Mouse (Mus musculus): ENCODE measurements around the gene Pltp. TPM values are rescaled to one million over a fixed set of nuclear protein-coding genes. Genes with fewer than 3 reads are reported as not detected.
A peak's percentile ranks its signal among the peaks of the same experiment; 100 is the strongest.
"Not testable (repeated sequence)": the region's sequence is repeated elsewhere in the genome, so short reads cannot be mapped to it uniquely, and the experiment has no call there.

Pltp gene
- polyA plus RNA-seq, 1 experiment from 2014 or later: 167 TPM

- 0 out of 2 replicates have a peak, but pooled peaks cover 3% of the 10 kb centered on the region for H3K9me3 ChIP-seq (ENCODE audit: control insufficient read depth, low read length)
- no peak for ATAC-seq (ENCODE audit: low FRiP score)
- WGBS: 58% methylated on average over 6 of the region's 6 CpGs
Measured at GRCm38 (mm10) chr2:164871602-164872303, 14.2 kb upstream of the Pltp start.

DNA sequence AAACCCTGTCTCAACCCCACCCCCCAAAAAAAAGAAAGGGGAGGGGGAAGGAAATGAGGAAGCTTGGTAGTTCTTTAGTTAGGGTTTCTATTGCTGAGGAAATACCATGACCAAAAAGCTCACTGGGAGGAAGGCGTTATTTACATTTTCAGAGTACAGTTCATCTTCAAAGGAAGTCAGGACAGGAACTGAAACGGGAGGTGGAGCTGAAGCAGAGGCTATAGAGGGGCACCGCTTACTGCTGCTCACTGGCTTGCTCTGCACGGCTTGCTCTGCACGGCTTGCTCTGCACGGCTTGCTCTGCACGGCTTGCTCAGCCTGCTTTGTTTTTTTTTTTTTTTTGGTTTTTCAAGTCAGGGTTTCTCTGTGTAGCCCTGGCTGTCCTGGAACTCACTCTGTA lies 11.0 kb upstream of the Pltp start:
- ATAC-seq (ENCODE audit: low FRiP score): no peak
- 83% methylated on average over 7 of the region's 7 CpGs for WGBS
- Histone ChIP-seq H3K4me3 (replicated peaks; ENCODE audit: low read length) (no peak overlapping the region), H3K4me1 (replicated peaks; ENCODE audit: control insufficient read depth, insufficient read depth, low read length) (no peaks in the 10 kb centered on the region), H3K9me3 (ENCODE audit: control insufficient read depth, low read length) (0 out of 2 replicates have a peak, but pooled peaks cover 3% of the 10 kb centered on the region), H3K27me3 (ENCODE audit: control insufficient read depth, insufficient read depth, low read length) (no peaks in the 10 kb centered on the region), H3K27ac (no peak overlapping the region), H3K9ac (no peak overlapping the region), H3K36me3 (replicated peaks; ENCODE audit: control insufficient read depth, insufficient read depth) (no peaks in the 10 kb centered on the region), H3K4me2 (replicated peaks) (no peak overlapping the region)
- no peak for DNase-seq (ENCODE audit: low spot score)

More at GRCm38 (mm10) chr2:164871602-164872303, 14.2 kb upstream of the Pltp start:
- Histone ChIP-seq H3K4me2 (replicated peaks) (no peak overlapping the region), H3K27me3 (ENCODE audit: control insufficient read depth, insufficient read depth, low read length) (no peaks in the 10 kb centered on the region), H3K4me3 (replicated peaks; ENCODE audit: low read length) (no peak overlapping the region), H3K4me1 (replicated peaks; ENCODE audit: control insufficient read depth, insufficient read depth, low read length) (no peaks in the 10 kb centered on the region), H3K36me3 (replicated peaks; ENCODE audit: control insufficient read depth, insufficient read depth) (no peaks in the 10 kb centered on the region), H3K27ac (no peak overlapping the region), H3K9ac (no peak overlapping the region)
- no peak for DNase-seq (ENCODE audit: low spot score)

- Histone ChIP-seq H3K9ac (no peak overlapping the region), H3K9me3 (ENCODE audit: control insufficient read depth, low read length) (0 out of 2 replicates have a peak, but pooled peaks cover 3% of the 10 kb centered on the region), H3K27ac (no peak overlapping the region), H3K27me3 (ENCODE audit: control insufficient read depth, insufficient read depth, low read length) (no peaks in the 10 kb centered on the region), H3K4me1 (replicated peaks; ENCODE audit: control insufficient read depth, insufficient read depth, low read length) (no peaks in the 10 kb centered on the region), H3K4me3 (replicated peaks; ENCODE audit: low read length) (no peak overlapping the region), H3K36me3 (replicated peaks; ENCODE audit: control insufficient read depth, insufficient read depth) (no peaks in the 10 kb centered on the region), H3K4me2 (replicated peaks) (no peak overlapping the region)
- no peak for DNase-seq (ENCODE audit: low spot score)
- no peak for ATAC-seq (ENCODE audit: low FRiP score)
- WGBS: 92% methylated on average over 7 of the region's 7 CpGs
Measured at GRCm38 (mm10) chr2:164867566-164867965, 10.1 kb upstream of the Pltp start.

DNA sequence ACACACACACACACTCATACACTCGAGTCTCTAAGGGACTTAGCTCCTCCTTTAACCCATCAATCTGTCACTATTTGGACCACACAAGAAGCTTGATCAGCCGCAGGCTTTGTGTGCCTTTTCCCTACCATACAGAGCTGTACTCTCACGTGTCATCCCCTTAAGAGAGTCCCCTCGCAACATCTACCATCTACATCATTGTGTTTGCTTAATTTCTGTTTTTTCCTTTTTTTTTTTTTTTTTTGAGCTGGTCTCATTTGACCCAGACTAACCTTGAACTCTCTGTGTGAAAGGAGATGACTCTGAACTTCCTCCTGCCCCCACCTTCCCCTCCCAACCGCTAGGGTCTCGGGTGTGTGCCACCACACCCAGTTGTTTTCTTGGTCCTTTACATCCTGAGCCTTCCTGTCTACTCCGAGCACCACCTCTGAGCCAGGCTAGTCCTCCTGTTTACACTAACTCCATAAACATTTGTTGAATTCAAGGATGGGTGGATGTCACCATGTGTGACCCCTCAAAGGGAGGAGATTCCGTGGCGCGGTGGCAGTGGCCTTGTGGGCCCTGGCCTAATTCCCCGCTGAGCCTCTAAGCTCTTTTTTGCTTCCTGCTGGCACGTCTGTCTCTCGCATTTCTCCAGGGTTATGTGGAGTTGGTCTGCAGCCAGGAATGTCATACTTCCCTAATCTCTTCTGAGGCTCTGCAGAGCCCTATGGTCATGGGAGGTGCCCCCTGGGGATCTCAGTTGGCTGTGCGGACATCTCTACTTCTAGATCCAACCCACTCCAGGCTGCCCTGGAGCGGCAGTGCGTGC lies 9.4 kb upstream of the Pltp start:
- Histone ChIP-seq H3K36me3 (replicated peaks; ENCODE audit: control insufficient read depth, insufficient read depth) (no peaks in the 10 kb centered on the region), H3K4me3 (replicated peaks; ENCODE audit: low read length) (no peak overlapping the region), H3K4me1 (replicated peaks; ENCODE audit: control insufficient read depth, insufficient read depth, low read length) (no peaks in the 10 kb centered on the region), H3K9ac (no peak overlapping the region), H3K9me3 (ENCODE audit: control insufficient read depth, low read length) (0 out of 2 replicates have a peak, but pooled peaks cover 3% of the 10 kb centered on the region), H3K27ac (no peak overlapping the region), H3K4me2 (replicated peaks) (no peak overlapping the region), H3K27me3 (ENCODE audit: control insufficient read depth, insufficient read depth, low read length) (no peaks in the 10 kb centered on the region)
- ATAC-seq (ENCODE audit: low FRiP score) (no peak), DNase-seq (ENCODE audit: low spot score) (no peak)
- WGBS: 64% methylated on average over 16 of the region's 16 CpGs

- 0 out of 2 replicates have a peak, but pooled peaks cover 3% of the 10 kb centered on the region for H3K9me3 ChIP-seq (ENCODE audit: control insufficient read depth, low read length)
- no peaks in the 10 kb centered on the region; the same call in 1 of the 2 replicates for H3K27me3 ChIP-seq (ENCODE audit: control insufficient read depth, insufficient read depth, low read length)
- H3K27ac ChIP-seq: no peak overlapping the region
- no peak for ATAC-seq (ENCODE audit: low FRiP score)
- no peaks in the 10 kb centered on the region for H3K4me1 ChIP-seq (replicated peaks; ENCODE audit: control insufficient read depth, insufficient read depth, low read length)
- H3K36me3 ChIP-seq (replicated peaks; ENCODE audit: control insufficient read depth, insufficient read depth): no peaks in the 10 kb centered on the region
- DNase-seq (ENCODE audit: low spot score): no peak
- H3K4me2 ChIP-seq (replicated peaks): no peak overlapping the region
- 87% methylated on average over 4 of the region's 4 CpGs for WGBS
- no peak overlapping the region for H3K4me3 ChIP-seq (replicated peaks; ENCODE audit: low read length)
- no peak overlapping the region for H3K9ac ChIP-seq
Measured at GRCm38 (mm10) chr2:164864593-164864992, 7.1 kb upstream of the Pltp start.

DNA sequence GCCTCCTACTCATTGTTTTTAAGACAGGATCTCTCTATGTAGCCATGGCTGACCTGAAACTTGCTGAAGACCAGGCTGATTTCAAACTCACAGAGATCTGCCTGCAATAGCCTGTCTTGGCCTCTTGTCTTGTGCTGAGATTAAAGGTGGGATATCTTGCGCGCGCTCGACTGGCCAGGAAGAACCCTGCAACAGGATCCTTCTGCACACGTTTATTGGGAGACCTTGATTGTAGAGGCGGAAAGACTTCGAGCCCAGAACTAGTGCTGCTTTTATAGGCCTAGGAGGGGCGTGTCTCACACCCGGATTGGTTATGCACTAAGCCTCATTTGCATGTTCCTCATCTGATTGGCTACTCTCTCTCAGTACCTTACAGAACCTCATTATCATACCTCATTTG lies 5.9 kb upstream of the Pltp start:
- H3K9ac ChIP-seq; H3K27ac ChIP-seq; ATAC-seq (ENCODE audit: low FRiP score); DNase-seq (ENCODE audit: low spot score); H3K4me2 ChIP-seq (replicated peaks); H3K36me3 ChIP-seq (replicated peaks; ENCODE audit: control insufficient read depth, insufficient read depth); H3K4me1 ChIP-seq (replicated peaks; ENCODE audit: control insufficient read depth, insufficient read depth, low read length); H3K27me3 ChIP-seq (ENCODE audit: control insufficient read depth, insufficient read depth, low read length); H3K9me3 ChIP-seq (ENCODE audit: control insufficient read depth, low read length); H3K4me3 ChIP-seq (replicated peaks; ENCODE audit: low read length): not testable (repeated sequence)
- WGBS: 95% methylated on average over 7 of the region's 9 CpGs

DNA sequence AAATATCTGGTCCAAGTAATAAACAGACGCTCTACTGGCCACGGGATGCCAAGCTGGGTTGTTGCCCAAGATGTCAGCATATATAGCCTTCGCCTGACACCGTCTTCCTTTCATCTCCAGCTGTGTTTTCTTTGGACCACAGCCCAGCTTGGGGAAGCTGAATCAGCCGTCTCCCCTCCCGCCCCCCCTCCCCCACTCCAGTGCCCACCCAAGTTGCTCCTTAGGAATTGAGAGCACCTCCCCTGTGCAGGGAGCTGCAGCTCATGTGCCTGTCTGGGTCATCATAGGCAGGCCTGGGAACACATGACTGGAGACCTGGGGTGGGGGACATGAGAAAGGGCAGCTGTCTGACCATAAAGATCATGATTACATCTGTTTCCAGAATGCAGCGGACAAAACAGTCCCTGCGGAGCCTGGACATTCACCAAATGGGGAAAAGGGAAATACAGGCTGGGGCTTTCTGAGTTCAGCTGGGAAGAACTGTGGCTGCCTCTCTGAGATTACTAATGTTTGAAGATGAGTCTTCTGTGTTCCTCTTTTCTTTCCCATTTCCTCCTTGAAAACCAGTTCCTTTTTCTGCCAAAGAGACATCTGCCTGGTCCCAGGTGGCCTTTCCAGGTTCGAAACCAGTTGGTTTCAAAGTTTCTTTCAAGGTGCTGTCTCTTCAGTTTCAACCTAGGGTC lies 4.8 kb upstream of the Pltp start:
- DNase-seq (ENCODE audit: low spot score): peak; percentile 79
- Histone ChIP-seq H3K4me3 (replicated peaks; ENCODE audit: low read length) (no peak overlapping the region), H3K27ac (peak overlapping the region; percentile 66), H3K36me3 (replicated peaks; ENCODE audit: control insufficient read depth, insufficient read depth) (no peaks in the 10 kb centered on the region), H3K27me3 (ENCODE audit: control insufficient read depth, insufficient read depth, low read length) (peaks cover 14% of the 10 kb centered on the region), H3K9ac (no peak overlapping the region), H3K9me3 (ENCODE audit: control insufficient read depth, low read length) (no peaks in the 10 kb centered on the region), H3K4me1 (replicated peaks; ENCODE audit: control insufficient read depth, insufficient read depth, low read length) (peaks cover 8% of the 10 kb centered on the region), H3K4me2 (replicated peaks) (no peak overlapping the region)
- peak; percentile 41; the same call in 1 of the 2 replicates for ATAC-seq (ENCODE audit: low FRiP score)
- 46% methylated on average over 9 of the region's 9 CpGs for WGBS

- H3K4me3 ChIP-seq (replicated peaks; ENCODE audit: low read length): no peak overlapping the region
- 77% methylated on average over 4 of the region's 4 CpGs for WGBS
- no peak overlapping the region for H3K9ac ChIP-seq
- H3K4me2 ChIP-seq (replicated peaks): no peak overlapping the region
- H3K9me3 ChIP-seq (ENCODE audit: control insufficient read depth, low read length): no peaks in the 10 kb centered on the region
- H3K4me1 ChIP-seq (replicated peaks; ENCODE audit: control insufficient read depth, insufficient read depth, low read length): peaks cover 20% of the 10 kb centered on the region
- no peak for DNase-seq (ENCODE audit: low spot score)
- no peak for ATAC-seq (ENCODE audit: low FRiP score)
- peaks cover 26% of the 10 kb centered on the region for H3K27me3 ChIP-seq (ENCODE audit: control insufficient read depth, insufficient read depth, low read length)
- H3K27ac ChIP-seq: no peak overlapping the region
- H3K36me3 ChIP-seq (replicated peaks; ENCODE audit: control insufficient read depth, insufficient read depth): no peaks in the 10 kb centered on the region
Measured at GRCm38 (mm10) chr2:164861094-164861493, 3.6 kb upstream of the Pltp start.
